Mouse (Mus musculus) MEL (cell line): ENCODE data around the gene Cacna1c. TPM values are rescaled to one million over a fixed set of nuclear protein-coding genes. Genes with fewer than 3 reads are reported as not detected.

Experiments
- DNase-seq: peaks from one replicate; pipeline ENCODE4 v3.0.0; 2011; ENCODE audit warnings: low read depth, low spot score
- H3K27ac ChIP-seq: 2 replicates; pipeline ENCODE4 v1.5.1; 2012; ENCODE audit warnings: low read depth, mild to moderate bottlenecking, control low read depth, low read length, moderate library complexity; ENCODE audit not compliant: control insufficient read depth
- H3K27me3 ChIP-seq, 2 experiments: fragments of 150-350 bp in 1 of 2; sonication (generic) in 1 of 2; 2 replicates each; pipeline ENCODE4 v1.6.1; 2012; ENCODE audit warnings: low read length in 2 of 2, mild to moderate bottlenecking in 2 of 2, improper control_type of control experiment in 1 of 2, moderate library complexity in 1 of 2; ENCODE audit not compliant: insufficient read depth in 2 of 2, control insufficient read depth in 1 of 2
- H3K36me3 ChIP-seq, 2 experiments: 2 replicates each; pipeline ENCODE4 v1.6.1; 2012 to 2014; ENCODE audit warnings: low read length in 2 of 2, improper control_type of control experiment in 1 of 2, inconsistent platforms in 1 of 2, mild to moderate bottlenecking in 1 of 2; ENCODE audit not compliant: insufficient read depth in 2 of 2, control insufficient read depth in 1 of 2
- H3K4me1 ChIP-seq, 2 experiments: fragments of 150-350 bp in 1 of 2; sonication (generic) in 1 of 2; 2 replicates each; pipeline ENCODE4 v1.6.1; 2012; ENCODE audit warnings: low read length in 2 of 2, improper control_type of control experiment in 1 of 2, mild to moderate bottlenecking in 1 of 2; ENCODE audit not compliant: insufficient read depth in 2 of 2, control insufficient read depth in 1 of 2
- H3K4me3 ChIP-seq, 2 experiments: fragments of 150-350 bp in 1 of 2; sonication (generic) in 1 of 2; 2 replicates each; pipeline ENCODE4 v1.5.1; 2012; ENCODE audit warnings: low read depth in 2 of 2, low read length in 2 of 2, mild to moderate bottlenecking in 2 of 2, moderate library complexity in 2 of 2, control low read depth in 1 of 2, improper control_type of control experiment in 1 of 2; ENCODE audit not compliant: control insufficient read depth in 1 of 2, insufficient read depth in 1 of 2
- H3K79me2 ChIP-seq: 2 replicates; pipeline ENCODE4 v1.6.1; 2012; ENCODE audit warnings: mild to moderate bottlenecking, low read length, moderate library complexity; ENCODE audit not compliant: control insufficient read depth, poor library complexity, insufficient read depth
- H3K9ac ChIP-seq: 2 replicates; pipeline ENCODE4 v1.6.1; 2012; ENCODE audit warnings: low read depth, mild to moderate bottlenecking, control low read depth, low read length, moderate library complexity; ENCODE audit not compliant: control insufficient read depth, poor library complexity, severe bottlenecking
- H3K9me3 ChIP-seq: fragments of 150-350 bp; sonication (generic); replicated peaks from 2 replicates; pipeline ENCODE4 v1.6.1; 2012; ENCODE audit warnings: mild to moderate bottlenecking, low read length, improper control_type of control experiment, moderate library complexity; ENCODE audit not compliant: insufficient read depth
- CHD1 ChIP-seq: IDR thresholded peaks from 2 replicates; pipeline ENCODE4 v1.6.1; 2012; ENCODE audit warnings: low read depth, mild to moderate bottlenecking, inconsistent platforms, low read length, improper control_type of control experiment
- CTCF ChIP-seq, 3 experiments: IDR thresholded peaks in 2 of 3; conservative IDR thresholded peaks in 1 of 3; 2 replicates each; pipeline ENCODE4 v1.5.1; 2011 to 2012; ENCODE audit warnings: low read length in 3 of 3, low read depth in 2 of 3, mild to moderate bottlenecking in 2 of 3, improper control_type of control experiment in 1 of 3, inconsistent platforms in 1 of 3, mixed read lengths in 1 of 3, moderate library complexity in 1 of 3; ENCODE audit not compliant: control insufficient read depth in 1 of 3, insufficient read depth in 1 of 3, poor library complexity in 1 of 3, severe bottlenecking in 1 of 3
- E2F4 ChIP-seq: IDR thresholded peaks from 2 replicates; pipeline ENCODE4 v1.6.1; 2011; ENCODE audit warnings: low read depth, low read length, improper control_type of control experiment, borderline replicate concordance
- ELF1 ChIP-seq: IDR thresholded peaks from 2 replicates; pipeline ENCODE4 v1.6.1; 2014; ENCODE audit warnings: low read depth, mild to moderate bottlenecking, inconsistent platforms, low read length, improper control_type of control experiment, moderate library complexity
- EP300 ChIP-seq, 2 experiments: IDR thresholded peaks; 2 replicates each; pipeline ENCODE4 v1.6.1; 2011; ENCODE audit warnings: improper control_type of control experiment in 2 of 2, low read length in 2 of 2, low read depth in 1 of 2, mild to moderate bottlenecking in 1 of 2
- HCFC1 ChIP-seq: IDR thresholded peaks from 2 replicates; pipeline ENCODE4 v1.6.1; 2012; ENCODE audit warnings: low read depth, mild to moderate bottlenecking, inconsistent platforms, low read length, improper control_type of control experiment, moderate library complexity
- JUND ChIP-seq: IDR thresholded peaks from 2 replicates; pipeline ENCODE4 v1.6.1; 2011; ENCODE audit warnings: low read depth, mild to moderate bottlenecking, improper control_type of control experiment, low read length
- KAT2A ChIP-seq: conservative IDR thresholded peaks from 2 replicates; pipeline ENCODE4 v1.6.1; 2012; ENCODE audit warnings: low read depth, low read length, improper control_type of control experiment, inconsistent platforms
- MEF2A ChIP-seq: IDR thresholded peaks from 2 replicates; pipeline ENCODE4 v1.6.1; 2014; ENCODE audit warnings: low read depth, mild to moderate bottlenecking, inconsistent platforms, low read length, improper control_type of control experiment; ENCODE audit not compliant: poor library complexity, insufficient replicate concordance, severe bottlenecking; ENCODE audit errors: extremely low read depth
- MXI1 ChIP-seq: IDR thresholded peaks from 2 replicates; pipeline ENCODE4 v1.6.1; 2011; ENCODE audit warnings: mild to moderate bottlenecking, low read depth, low read length, improper control_type of control experiment
- MYB ChIP-seq: IDR thresholded peaks from 2 replicates; pipeline ENCODE4 v1.6.1; 2011; ENCODE audit warnings: mild to moderate bottlenecking, low read depth, low read length, improper control_type of control experiment
- NELFE ChIP-seq: IDR thresholded peaks from 2 replicates; pipeline ENCODE4 v1.6.1; 2011; ENCODE audit warnings: low read depth, low read length, improper control_type of control experiment
- POLR2AphosphoS5 ChIP-seq: IDR thresholded peaks from 2 replicates; pipeline ENCODE4 v1.6.1; 2012; ENCODE audit warnings: low read depth, borderline replicate concordance, mild to moderate bottlenecking, inconsistent platforms, low read length, moderate library complexity, mixed read lengths
- SIN3A ChIP-seq: IDR thresholded peaks from 2 replicates; pipeline ENCODE4 v1.6.1; 2012; ENCODE audit warnings: low read length, improper control_type of control experiment, inconsistent platforms
- SMC3 ChIP-seq: IDR thresholded peaks from 2 replicates; pipeline ENCODE4 v1.6.1; 2011; ENCODE audit warnings: low read depth, low read length, improper control_type of control experiment
- TBP ChIP-seq: IDR thresholded peaks from 2 replicates; pipeline ENCODE4 v1.8.0; 2011; ENCODE audit warnings: low read depth, low read length, improper control_type of control experiment
- USF1 ChIP-seq: IDR thresholded peaks from 2 replicates; pipeline ENCODE4 v1.6.1; 2014; ENCODE audit warnings: low read depth, mild to moderate bottlenecking, inconsistent platforms, low read length, improper control_type of control experiment, moderate library complexity
- ZC3H11A ChIP-seq: IDR thresholded peaks from 2 replicates; pipeline ENCODE4 v1.6.1; 2012; ENCODE audit warnings: low read depth, mild to moderate bottlenecking, inconsistent platforms, low read length, improper control_type of control experiment
- polyA plus RNA-seq, 2 experiments: library from polyadenylated mRNA; stranded (reverse) in 1 of 2; unstranded in 1 of 2; fragments of >175 nt in 1 of 2; fragments of >200 nt in 1 of 2; gene quantifications; 2 replicates each; pipeline versions ENCODE4 v1.2.1 to v1.2.4; 2012; ENCODE audit warnings: low replicate concordance in 2 of 2, low read depth in 1 of 2; ENCODE audit not compliant: insufficient read length in 2 of 2, insufficient read depth in 1 of 2, missing spikeins in 1 of 2
- total RNA-seq: library from RNA; depleted of rRNA; stranded (reverse); fragments of 300-350 nt; gene quantifications from 2 replicates; pipeline ENCODE4 v1.2.3, GENCODE M21; 2012

Cacna1c gene
- total and polyA plus RNA-seq, 3 experiments: 3.4 to 4.4 TPM; not detected in 1

GRCm38 (mm10) chr6:118810834-118811233 is 385.4 kb downstream of the Cacna1c start:
- H3K27ac ChIP-seq: no peak overlapping the region
- no peaks in the 10 kb centered on the region; a peak in 1 of 4 replicates for H3K27me3 ChIP-seq
- DNase-seq: no peak
- no peaks in the 10 kb centered on the region for H3K79me2 ChIP-seq
- H3K4me3 ChIP-seq: no peak overlapping the region
- H3K36me3 ChIP-seq: no peaks in the 10 kb centered on the region
- no peak overlapping the region for H3K9ac ChIP-seq
- H3K9me3 ChIP-seq: no peaks in the 10 kb centered on the region
- TF ChIP-seq NELFE (no peak), TBP (no peak)
- TF ChIP-seq, all 39 proteins: peak for 0
- no peaks in the 10 kb centered on the region; a peak in 1 of 4 replicates for H3K4me1 ChIP-seq

- no peaks in the 10 kb centered on the region; a peak in 1 of 4 replicates for H3K4me1 ChIP-seq
- no peak overlapping the region for H3K4me3 ChIP-seq
- DNase-seq: no peak
- H3K9me3 ChIP-seq: no peaks in the 10 kb centered on the region
- no peaks in the 10 kb centered on the region for H3K27me3 ChIP-seq
- no peaks in the 10 kb centered on the region for H3K79me2 ChIP-seq
- H3K9ac ChIP-seq: no peak overlapping the region
- no peaks in the 10 kb centered on the region for H3K36me3 ChIP-seq
- no peak overlapping the region for H3K27ac ChIP-seq
- no peak for TF ChIP-seq E2F4
- no peak for TF ChIP-seq SMC3
- TF ChIP-seq CHD1: no peak
- no peak for TF ChIP-seq CTCF (IDR thresholded peaks at IDR 0.05 in 2 of 3, conservative IDR thresholded peaks at IDR 0.05 in 1 of 3; ENCODE audit: control insufficient read depth in 1 of 3, insufficient read depth in 1 of 3, low read depth in 2 of 3, low read length in 3 of 3, poor library complexity in 1 of 3, severe bottlenecking in 1 of 3)
- TF ChIP-seq ZC3H11A: no peak
- TF ChIP-seq HCFC1: no peak
- TF ChIP-seq ELF1: no peak
- TF ChIP-seq USF1: no peak
- TF ChIP-seq MYB: no peak
- no peak for TF ChIP-seq MXI1
- TF ChIP-seq MEF2A: no peak
- no peak for TF ChIP-seq SIN3A
- TF ChIP-seq EP300 (IDR thresholded peaks at IDR 0.05; ENCODE audit: low read depth in 1 of 2, low read length in 2 of 2): no peak
- TF ChIP-seq POLR2AphosphoS5: no peak
Observed at GRCm38 (mm10) chr6:118805139-118805538, 391.1 kb downstream of the Cacna1c start.

GRCm38 (mm10) chr6:118802286-118802685 is 393.9 kb downstream of the Cacna1c start:
- Histone ChIP-seq H3K79me2 (no peaks in the 10 kb centered on the region), H3K27me3 (no peaks in the 10 kb centered on the region), H3K4me1 (no peaks in the 10 kb centered on the region), H3K36me3 (no peaks in the 10 kb centered on the region), H3K9ac (no peak overlapping the region), H3K9me3 (no peaks in the 10 kb centered on the region), H3K27ac (no peak overlapping the region), H3K4me3 (no peak overlapping the region)
- no peak for DNase-seq
- TF ChIP-seq JUND (no peak), KAT2A (no peak), TBP (no peak), POLR2AphosphoS5 (no peak)
